Mouse (Mus musculus): ENCODE measurements around the gene Supt6.

The Supt6 gene

GRCm38 (mm10) chr11:78165761-78166109, 80.1 kb downstream of the Supt6 start:
- DNase-seq (ENCODE audit: low read depth) = no peak

DNA sequence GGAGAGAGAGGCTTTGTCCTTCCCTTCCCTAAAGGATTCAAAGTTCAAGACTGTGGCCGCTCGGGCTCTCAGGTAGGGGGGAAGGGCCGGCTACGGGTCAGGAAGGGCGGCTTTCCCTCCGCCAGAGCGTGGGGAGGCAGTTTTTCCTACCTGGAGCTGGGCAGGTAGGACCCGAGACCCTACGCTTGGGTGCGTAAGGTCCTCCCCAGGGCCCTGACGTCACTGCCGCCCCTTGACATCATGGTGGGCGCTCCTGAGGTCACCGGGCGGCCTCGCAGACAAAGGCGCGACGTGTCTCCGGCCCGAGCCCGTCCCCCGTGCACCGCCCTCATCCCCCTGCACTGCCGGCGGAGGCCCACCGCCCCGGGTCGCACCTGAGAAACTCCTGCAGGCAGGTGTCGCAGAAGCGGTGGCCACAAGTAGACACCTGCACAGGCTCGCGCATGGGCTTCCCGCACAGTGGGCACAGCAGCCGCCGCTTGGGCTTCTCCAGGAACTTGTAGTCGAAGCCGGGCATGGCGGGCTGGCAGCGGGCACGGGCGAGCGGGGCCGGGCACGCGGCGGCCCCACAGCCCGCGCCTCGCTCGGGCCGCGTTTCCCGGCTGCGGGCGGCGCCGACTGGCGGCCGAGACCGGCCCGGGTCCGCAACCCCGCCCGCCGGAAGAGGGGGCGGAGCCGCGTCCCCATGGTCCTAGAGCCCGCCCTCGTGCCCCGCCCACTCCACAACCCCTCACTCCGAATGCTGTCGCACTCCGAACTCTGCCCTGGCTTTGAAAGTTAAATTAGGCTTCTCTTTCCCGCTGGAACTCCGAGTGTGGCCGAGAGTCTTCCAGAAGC, 80.6 kb downstream of the Supt6 start, which contains the start of gene Traf4:
Gene Traf4 (minus strand): TSS at position 666 of the 837 bp plus-strand sequence.
- DNase-seq (ENCODE audit: low read depth) = no peak

DNA sequence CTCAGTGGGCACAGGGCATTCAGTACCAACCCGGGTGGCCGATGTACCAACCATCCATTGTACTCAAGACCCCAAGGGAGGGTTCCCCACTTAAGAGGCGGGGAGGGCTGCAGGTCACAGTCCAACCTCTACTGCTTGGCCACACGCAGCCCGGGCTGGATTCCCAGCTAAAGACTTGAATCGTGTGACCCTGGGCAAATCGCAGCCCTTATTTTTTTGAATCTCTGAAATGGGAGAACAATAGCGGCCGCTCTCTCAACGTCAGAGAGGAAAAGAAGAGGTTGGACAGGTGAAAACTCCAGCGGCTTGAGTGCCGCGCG, 81.2 kb downstream of the Supt6 start:
- no peak for DNase-seq (ENCODE audit: low read depth)

DNA sequence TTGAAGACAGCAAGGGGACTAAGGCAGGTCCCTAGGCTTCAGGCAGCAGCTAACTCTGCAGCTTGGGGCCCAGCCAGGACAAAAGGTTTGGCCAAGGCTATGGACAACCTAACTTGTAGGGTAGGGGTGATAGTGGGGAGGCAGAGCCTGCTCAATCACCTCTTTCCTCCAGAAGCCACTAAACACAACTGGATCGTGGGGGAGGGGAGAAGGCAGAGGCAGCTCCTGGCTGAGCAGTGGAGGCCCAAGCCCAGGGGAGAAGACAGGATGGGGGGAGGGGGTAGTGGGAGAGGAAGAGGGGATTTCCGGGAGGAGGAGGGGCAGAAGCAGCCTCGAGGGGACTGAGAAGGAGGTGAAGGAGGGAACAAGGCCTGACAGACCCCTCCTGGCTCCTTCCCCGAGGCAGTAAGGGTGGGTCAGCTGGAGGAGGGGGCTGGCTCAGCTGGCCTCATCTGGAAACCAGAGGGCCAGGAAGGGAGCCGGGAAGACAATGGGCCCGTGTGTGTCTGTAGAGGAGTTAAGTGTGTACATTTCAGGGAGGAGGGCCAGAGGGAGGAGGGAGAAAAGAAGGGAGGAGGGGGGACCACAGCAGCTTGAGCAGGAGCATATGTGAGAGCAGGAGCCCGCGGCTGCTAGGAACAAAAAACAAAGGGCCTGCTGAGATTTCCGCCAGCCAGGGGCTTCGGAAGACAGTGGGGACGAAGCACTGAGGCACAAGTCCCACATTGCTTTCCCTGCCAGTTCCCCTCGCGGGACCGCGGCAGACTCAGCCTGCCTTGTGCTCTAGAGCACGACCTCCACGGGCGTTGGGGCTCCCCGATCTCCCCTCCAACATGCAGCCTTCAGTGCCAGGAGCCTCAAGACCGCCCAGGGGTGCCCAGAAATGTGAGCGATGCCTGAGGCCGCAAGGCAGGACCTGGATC, 81.8 kb downstream of the Supt6 start:
- no peak for DNase-seq (ENCODE audit: low read depth)

DNA sequence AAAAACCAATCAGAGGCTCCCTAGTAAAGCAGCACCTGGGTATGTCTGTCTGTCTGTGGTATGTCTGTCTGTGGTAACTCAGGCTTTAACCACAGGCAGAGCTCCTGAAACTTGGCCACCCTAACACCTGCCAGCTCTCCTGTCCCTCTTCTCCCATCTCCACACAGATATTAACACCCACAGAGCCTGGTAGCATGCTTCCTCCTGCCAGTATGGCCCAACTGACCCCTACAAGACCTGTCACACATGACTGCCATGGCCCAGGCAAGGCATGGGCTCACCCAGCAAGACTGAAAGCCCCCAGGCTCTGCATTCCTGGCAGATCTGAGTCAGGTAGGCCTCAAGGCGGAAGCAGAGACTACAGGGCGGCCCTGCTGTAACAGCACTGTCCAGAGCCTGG, 82.7 kb downstream of the Supt6 start:
- DNase-seq (ENCODE audit: low read depth) = no peak

- no peak for DNase-seq (ENCODE audit: low read depth)
Measured at GRCm38 (mm10) chr11:78162504-78162903, 83.3 kb downstream of the Supt6 start.

DNA sequence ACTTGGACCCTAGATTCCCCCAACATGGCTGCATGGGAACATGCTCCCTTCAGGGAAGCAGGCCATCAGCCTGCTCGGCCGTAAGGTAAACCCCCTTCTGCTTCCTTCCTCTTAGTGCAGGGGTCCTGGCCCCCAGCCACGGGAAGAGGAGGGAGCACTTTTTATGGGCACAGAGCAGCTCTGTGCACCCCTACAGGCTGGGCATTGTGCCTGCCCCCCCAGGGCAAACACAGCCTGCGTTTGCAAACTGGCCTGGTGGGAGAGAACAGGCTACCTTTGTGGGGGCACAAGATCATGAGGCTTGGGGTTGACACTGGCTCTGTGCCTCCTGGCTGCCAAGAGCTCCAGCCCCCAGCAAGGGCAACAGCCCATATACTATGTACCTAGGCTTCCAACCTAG, 83.8 kb downstream of the Supt6 start:
- DNase-seq (ENCODE audit: low read depth) = no peak

DNA sequence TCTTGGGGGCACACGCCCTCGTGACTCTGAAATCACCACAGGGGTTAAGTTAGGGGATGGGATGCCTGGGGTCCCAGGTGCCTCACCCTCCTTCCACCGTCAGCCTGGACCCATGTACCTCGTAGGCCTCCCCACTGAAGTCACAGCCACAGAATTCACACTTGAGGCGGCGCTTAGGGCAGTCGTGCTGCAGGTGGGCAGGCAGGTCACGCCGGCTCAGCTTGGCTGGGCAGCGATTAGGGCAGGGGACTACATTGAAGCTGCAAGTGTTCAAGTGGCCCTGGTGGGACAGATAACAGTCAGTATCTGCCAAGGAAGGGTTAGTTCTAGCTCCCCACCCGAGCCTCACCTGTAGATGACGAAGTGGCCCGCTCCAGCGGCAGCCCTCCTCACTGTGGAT, 84.6 kb downstream of the Supt6 start:
- DNase-seq (ENCODE audit: low read depth) = no peak

DNA sequence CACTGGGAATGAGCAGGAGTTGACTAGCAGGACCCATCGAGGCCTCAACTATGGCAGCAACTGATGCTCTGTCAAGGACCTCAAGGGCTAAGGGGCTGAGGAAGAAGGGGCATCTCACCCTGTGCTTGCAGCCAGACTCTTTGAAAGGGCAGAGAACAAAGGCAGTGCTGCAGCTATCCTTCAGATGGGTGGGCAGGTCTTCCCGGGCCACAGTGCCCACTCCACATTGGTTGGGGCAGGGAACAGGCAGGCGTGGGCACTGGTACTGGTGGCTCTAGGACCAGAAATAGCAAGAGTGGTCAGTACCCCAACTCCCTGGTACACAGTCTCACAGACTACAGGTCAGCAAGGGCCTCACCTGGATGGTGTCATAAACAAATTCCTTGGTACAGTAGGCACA, 85.1 kb downstream of the Supt6 start:
- DNase-seq (ENCODE audit: low read depth) = no peak

DNA sequence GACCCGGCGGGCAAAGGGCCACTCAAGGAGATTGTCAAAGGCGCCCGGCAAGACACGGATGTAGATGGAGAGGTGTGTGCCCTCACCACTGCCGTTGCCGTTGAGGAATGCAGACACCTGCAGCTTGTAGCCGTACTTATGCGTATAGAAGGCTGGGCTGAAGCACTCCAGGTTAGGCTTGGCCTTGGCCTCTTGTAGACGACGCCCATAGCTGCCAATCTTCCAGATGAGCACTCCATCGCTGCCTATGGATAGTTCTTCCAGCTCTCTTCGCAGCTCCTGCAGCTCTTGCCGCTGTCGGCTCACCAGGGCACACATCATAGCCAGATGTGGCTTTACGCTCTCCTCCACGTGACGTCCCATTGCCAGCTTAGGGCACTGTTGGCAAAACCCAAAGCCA, 85.6 kb downstream of the Supt6 start:
- DNase-seq (ENCODE audit: low read depth) = no peak

DNA sequence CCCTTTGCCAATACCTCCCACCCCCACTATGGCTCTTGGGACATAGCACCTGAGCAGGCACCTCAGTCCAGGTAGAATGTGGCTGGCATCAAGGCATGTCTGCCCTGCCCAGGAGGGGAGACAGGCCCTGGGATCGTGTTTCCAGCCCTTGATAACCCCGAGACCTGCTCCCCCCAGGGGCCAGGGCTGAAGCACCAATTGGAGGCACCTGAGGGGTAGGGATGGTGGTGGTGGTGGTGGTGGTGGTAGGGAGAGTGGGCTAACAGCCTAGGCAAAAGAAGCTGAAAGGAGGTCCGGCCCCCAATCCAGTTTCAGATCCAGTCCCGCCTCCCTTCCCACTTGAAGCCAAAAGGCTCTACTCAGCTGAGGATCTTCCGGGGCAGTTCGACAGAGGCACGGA, 86.2 kb downstream of the Supt6 start:
- no peak for DNase-seq (ENCODE audit: low read depth)

- no peak for DNase-seq (ENCODE audit: low read depth)
Measured at GRCm38 (mm10) chr11:78159096-78159495, 86.7 kb downstream of the Supt6 start.
